Mouse (Mus musculus) cerebellum, postnatal 25 days (tissue): ENCODE measurements around the gene Fhl2.

Experiments used
- DNase-seq, 2 experiments: peaks; one replicate each; pipeline ENCODE4 v3.0.0; 2021; ENCODE audit warnings: mixed read lengths in 2 of 2

The Fhl2 gene

DNA sequence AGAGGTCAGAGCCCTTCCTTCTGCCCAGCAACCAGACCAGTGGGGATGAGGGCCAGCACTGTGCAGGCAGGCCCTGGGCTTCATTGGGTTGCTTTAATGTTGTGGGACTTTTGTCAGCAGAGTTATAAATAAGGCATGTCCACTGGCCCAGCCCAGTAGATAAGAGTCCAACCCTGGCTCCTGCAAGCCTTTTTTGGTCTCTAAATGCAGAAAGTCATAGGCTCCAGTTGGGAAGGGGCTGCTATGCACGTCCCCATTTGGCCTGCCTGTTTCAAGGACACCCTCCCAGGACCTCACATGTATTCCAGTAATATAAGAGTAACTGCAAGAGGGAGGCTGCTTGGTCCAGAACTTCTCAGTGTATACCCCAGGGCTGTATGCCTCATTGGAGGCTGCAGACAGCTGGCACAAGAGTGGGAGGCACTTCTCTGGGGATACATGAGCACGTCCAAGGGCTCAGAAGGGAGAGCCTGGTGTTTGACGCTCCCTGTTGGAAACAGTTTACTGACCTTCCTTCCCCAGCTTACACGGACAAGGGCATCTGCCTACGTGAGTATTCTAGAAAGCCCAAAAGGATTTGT is at the start of gene Fhl2:
Fhl2 (minus strand) TSS at position 324 of the 581 bp plus-strand sequence.
- DNase-seq: no peak

DNA sequence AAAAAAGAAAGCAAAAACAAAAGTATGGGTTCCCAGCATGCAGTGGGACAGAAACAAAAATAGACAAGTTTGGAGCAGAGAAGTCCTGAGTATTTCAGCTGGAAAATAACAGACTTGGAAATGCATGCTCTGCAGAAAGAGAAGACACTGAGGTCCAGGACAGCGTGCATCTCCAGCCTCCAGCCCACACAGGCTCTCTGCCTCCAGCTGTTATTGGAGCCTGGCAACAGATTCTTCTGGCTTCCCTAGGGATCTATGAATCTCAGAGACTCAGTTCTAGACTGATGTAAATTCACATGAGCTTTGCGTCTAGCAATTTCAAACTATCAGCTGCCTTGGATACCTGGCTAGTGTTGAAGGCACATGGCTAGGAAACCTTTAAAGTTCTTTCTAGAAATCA is 48.2 kb upstream of the Fhl2 start:
- no peak for DNase-seq

DNA sequence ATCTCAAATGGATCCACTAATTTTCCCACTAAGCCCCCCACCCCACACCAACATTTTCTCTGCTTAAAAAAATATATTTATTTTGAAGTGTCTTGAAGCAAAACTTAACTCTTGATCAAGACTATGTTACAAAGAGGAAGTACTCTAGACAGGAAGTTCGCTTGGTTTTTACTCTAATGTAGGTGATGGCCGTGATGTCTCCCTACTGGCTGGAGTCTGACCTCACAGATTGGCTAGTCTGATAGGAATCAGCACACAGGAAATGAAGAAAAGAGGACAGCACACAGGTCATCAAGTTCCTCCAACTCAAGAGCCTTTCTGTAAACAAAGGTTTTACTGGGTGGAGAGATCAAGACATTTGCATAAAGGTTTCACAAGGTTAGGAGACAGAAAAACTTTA is 44.4 kb upstream of the Fhl2 start:
- DNase-seq: no peak

DNA sequence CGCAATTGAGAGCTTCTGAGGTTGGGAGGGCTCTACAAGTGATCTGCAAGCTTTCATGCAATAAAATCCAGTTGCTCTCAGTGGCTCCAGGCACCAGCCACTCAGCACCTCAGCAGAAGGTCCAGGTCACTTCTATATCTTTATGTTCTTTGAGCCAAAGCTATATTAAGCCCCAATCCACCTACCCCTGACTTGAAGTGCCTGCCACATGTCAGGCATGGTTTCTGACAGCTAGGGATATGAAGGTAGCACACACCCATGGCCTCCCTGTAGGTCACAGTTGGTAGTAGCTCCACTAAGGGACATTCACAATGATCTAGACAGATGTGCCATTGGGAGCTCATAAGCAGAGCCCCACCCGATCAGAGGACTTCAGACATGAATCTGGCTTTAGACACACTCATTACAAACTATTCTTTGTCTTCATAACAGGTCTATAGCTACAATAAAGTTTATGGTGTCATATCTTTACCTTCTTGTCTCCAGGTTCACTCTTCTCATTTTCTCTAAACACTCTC is 43.1 kb upstream of the Fhl2 start:
- no peak for DNase-seq

DNA sequence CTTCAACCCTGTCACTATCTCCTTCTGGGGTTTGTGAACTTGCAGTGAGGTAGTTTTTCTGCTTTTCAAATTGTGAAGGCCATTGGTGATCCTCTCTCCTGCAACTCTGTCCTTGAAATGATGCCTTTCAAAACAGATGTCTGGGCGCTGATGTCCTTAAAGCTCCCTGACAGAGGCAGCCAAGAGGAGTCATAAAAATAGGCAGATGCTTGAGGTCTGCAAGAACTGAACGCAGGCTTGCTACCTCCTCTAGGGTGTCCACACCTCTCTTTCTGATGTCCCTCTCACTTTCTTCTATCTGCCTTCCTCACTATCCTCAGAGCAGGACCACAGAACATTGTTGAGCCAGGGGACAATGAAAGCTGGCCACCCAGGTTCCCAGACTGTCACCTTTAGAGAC is 41.7 kb upstream of the Fhl2 start:
- no peak for DNase-seq

DNA sequence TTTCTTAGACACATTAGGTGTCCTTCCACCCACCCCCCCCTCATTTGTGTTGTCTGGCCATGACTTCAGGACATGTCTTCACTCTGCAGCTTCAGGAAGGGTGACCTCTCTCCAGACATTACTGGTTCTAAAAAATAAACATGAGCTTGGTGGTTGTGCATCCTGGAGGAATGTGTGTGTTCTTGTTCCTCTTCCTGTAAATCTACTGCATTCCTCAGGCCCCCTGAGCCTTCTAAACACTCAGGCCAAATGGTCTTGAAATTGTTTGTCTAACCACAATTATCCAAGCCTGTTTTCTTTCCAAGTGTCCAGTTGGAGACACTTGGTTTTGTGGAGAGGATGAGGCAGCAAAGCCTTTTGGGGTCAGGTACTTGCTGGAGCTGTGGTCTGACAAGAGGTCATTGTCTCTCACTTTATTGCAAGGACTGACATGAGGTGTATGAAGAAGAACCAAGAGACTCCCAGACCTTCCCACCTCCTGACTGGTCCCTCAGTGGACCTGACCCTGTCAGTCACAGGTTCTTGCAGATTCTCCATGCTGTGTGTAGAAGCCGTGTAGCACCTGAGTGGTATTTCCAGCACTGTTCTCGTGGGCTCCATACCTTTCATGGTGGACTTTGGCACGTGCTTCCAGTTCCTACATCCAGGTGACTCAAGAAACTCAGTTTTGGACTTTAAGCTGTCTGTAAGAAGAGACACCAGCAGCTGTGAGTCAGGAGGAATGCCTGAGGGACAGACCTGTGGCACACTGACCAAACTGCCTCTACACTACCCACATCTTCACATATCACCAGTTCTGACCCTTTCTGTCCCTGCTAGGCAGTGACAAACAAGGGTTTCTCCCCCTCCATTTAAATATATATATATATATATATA is 40.8 kb upstream of the Fhl2 start:
- no peak for DNase-seq

DNA sequence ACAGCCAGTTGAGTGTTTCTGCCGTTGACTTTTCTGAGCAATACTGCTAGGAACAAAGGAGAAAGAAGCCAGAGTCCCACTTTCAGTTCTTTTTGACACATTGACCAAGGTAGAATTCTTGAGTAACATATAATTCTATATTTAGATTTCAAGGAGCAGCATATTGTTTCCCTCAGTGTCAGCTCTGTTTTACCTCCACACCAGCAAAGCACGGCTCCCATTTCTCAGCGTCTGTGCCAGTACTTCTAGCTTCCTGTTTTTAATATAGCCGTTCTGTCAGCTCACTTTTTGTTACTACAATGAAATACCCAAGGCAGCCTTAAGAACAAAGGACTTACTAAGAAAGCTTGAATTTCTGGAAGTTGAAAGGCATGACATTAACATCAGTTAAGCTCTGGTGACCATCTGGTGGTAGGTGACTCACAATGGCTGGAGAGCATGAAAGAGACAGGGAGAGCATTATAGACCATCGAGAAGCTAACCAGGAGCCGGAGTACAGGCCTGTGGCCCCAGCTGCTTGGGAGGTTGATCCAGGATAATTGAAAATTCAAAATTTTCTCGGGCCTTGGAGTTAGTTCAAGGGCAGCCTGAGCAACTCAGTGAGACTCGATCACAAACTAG is 28.9 kb upstream of the Fhl2 start:
- no peak for DNase-seq

DNA sequence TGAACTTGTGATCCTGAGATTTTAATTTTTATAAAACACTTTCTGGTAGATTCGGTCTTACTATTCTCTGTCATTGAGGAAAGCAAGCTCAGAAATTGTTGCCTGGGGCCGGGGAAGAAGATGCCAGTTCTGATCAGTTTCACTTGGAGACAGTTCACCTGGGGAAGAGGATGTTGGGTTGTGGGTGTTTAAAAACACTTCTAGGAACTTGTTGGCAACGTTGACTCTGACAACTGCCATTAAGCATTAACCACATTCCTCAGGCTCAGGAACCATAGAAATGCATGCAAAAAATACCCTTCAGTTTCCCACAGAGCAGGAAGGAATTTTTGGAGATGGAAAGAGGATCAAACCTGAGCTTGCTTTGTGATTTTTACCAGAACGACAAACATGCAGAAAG is 28.2 kb upstream of the Fhl2 start:
- DNase-seq: no peak

DNA sequence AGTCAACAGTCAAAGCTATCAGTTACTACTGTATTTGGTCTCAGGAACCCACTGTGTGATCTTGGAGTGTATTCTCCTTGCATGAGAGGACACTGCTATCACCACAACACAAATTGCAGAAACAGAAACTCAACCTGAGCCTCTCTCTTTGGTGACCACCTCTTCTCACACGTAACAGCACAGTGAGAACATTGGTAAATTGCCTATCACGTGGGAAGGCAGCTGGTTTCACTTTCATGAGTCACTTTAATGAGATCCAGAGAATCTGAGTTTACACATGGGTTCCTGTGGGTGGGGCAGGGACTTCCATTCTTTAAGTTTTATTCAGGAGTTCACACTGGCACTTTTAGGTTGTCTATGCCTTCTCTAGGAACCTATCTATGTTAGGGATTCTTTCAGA is 27.4 kb upstream of the Fhl2 start:
- DNase-seq: no peak

DNA sequence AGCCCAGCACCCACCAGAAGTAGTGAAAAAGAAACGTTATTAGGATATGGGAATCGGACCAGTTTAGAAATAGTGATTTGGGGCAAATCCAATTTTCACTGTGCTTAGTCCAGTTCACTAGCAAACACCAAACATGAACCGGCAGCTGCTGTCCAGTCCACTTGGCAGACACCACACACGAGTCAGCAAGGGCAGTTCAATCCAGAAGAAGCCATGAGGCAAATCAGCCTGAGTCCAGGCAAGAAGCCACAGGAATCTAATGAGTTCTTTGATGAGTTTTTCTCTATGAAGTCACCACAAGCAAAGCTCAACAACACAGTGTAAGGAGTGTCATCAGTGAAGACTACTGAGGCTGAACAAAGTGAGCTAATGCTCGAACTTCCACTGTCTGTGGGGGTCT is 26.3 kb upstream of the Fhl2 start:
- DNase-seq: no peak

DNA sequence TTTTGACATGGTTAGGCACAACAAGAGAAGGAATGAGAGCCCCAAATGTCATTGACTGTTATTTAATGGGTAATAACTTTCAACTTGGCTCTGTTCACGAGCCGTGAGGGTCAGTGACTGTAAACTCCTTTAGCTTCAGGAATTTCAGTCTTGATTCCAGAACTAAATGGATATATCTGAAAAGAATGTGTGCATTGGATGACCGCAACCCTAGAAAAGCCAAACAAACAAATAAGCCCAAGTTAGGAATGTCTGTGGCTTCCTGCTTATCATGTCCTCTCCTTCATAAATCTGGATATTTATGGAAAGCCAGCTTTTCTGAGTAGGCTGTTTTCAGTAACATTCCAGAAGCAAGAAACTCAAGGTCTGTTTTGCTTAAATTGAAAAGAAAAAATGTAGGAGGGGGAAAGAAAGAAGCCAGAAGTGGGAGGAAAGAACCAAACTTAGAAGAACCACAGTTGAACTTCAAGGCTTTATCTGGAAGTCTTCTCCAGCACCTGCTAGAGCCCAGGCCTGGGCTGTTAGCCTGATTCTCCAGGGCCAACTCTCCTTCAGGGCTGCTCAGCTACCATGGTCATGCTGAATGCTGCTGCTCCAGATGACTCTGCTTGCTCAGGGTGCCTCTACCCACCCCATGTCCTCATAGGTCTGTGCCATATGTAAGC is 21.4 kb upstream of the Fhl2 start:
- DNase-seq: no peak

DNA sequence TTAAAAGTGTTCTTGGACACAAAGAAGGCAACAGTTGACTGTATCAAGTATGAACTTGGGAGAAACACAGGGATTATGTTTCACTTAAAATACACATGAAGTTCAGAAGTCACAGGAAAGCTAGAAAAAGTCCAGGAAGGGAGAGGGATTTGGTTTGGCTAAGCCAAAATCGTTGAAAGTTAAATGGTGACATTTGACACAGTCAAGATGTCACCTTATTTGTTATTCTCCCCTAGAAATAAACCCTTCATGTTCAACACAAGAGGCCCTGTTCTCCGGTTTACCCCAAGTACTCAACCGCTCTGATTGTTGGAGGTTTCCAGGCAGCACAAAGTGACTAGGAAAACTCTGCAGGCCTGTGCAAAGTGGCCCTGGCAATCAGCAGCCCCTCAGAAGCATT is 18.8 kb upstream of the Fhl2 start:
- DNase-seq: no peak

DNA sequence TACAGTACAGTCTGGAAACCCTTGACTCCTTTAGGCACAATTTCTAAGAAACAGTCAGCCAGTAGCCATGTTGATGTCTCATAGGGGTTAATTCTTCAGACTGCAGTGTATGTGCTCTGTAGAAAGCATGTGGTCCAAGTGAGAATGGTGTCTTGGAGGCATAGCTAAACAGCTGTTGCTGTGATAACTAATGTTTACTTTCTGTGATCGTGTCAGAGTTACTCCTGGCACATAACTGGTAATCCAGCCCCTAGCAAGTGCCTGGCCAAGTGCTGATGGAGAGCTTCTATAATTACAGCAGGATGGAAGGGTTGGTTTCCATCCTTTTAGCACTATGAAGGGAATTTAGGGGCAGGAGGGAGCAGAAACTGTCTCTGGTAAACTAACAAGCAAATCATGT is 14.5 kb upstream of the Fhl2 start:
- DNase-seq: no peak

DNA sequence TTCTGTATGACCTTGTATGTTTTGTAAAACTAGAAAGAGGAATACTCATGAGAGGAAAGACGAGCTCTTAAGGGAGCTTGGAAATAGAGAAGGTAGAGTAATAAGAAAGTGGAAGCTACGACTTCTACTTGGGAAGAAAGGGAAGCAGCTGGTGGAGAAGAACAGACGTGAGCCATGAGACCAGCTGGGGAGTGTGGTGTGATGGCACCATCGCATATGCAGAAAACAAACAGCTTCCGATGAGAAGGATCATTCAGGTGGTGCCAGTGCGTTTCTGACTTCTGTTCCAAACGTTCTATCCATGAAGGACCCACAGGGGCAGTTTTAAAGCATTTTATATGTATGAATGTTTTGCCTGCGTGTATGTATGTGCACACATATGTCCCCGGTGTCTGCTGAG is 13.5 kb upstream of the Fhl2 start:
- DNase-seq: no peak

DNA sequence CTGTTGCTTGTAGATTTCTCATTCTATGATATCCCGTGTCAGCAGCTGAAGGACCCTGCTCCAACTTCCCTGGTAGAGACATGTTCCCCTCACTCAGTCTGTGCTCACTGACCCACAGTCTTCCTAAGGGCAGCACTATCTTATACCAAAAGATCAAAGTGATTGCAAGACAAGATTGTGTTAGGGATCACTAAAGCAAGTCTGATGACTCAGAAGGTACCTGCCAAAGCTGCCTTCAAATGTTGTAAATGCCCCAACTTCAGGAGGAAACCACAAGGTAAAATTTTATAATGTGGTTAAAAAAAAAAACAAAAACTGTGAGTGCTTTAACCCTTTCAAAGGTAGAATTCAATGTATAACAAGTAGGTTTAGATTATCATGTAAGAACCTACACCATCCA is 10.4 kb upstream of the Fhl2 start:
- no peak for DNase-seq

DNA sequence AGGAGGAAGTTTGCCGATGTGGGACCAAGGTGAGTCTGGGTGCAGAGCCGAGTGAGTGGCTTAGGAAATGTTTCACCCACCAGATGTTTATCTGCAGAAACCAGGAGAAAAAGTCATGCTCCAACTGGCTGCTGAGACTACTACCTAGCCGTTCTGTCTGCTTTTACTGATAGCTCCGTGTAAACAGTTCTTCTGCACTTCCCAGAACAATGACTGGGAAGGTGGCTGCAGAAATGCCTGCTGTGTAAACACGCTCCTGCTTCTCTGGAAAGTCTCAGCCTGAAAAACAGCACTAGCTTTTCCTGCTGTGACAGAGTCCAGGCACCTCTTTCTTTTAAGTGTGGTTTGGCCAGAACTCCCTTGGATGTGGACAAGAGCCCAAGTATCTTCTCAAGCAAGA is 6.5 kb upstream of the Fhl2 start:
- DNase-seq: no peak

DNA sequence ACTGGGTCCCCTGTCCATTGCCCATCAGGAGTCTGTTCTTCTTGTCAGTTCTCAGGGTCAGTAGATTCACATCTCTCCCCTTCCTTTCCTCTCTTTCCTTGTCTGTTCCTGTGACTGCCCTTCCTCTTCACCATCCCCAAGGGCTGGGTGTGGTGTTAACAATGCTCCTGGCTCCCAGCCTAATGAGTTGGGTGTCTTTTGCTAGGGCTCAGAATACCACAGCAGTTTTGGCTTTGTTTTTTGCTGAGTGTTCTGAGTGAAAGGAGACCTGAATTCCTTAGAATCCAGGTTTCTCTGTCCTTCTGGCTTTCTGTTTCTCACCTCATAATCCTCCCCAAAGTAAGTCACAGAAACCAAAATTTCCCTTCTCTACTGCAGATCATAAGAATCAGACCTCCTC is 5.4 kb upstream of the Fhl2 start:
- no peak for DNase-seq

DNA sequence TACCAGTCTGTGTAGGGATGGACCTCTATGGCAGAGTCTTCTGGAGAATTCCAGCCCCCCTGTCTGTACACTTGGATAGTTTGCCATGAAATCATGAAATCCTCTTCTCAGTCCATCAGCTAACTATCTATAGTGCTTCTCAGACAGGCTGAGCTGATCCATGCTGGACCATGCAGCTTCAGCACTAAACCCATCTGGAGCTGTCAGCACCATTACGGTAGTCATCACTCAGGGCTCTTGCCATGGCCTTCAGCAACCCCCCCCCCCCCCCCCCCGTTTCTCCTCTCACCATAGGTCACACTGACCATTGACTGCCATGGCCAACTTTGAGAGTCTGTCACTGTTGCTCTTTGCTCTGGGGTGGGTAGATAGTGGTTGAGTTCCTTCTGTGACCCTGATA is 5.0 kb upstream of the Fhl2 start:
- no peak for DNase-seq

DNA sequence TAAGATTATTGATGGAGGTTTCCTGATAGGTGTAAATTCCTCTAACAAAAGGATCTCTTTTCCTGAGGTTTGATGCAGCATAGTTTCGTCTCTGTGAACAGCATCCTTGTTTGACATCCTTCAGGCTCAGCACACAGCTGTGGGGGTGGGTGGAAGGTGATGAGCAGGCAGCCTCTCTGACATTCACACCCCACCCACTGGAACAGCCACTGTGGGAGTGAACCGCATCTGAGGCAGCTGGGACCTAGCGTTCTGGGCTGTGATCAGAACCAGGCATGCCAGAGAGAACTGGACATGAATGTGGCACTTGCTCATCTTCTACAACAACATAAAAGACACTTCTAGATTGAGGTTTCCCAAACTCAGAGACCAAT is 3.1 kb upstream of the Fhl2 start:
- no peak for DNase-seq

DNA sequence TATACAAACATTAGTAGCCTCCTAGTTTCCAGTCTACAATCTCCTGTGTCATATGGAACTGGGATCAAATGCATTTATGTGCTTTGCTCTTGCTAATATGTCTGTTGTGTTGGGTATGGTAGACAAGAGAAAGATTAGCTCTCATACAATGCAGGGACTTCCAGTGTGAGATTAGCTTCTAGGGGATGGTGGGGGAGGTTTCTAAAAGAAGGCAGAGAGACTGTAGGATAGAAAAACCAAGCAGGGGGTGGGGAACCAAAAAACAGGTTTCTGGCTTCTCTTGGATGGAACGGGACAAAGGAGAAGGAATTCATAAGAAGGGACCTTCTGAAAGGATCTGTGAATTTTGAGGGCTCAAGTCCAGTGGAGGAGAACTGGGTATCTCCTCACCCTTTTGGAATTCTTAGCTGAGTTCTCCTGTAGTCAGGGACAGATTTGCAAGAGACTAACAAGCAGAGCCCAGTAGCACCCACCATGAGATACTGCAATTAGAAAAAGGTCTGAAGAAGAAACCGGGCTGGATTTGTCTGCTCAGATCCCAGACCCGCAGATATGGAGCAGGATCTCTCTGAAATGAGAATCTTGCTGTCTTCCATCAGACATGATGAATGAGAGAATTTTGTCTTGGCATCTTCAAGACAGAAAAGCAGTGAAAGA is 2.6 kb upstream of the Fhl2 start:
- DNase-seq: no peak

DNA sequence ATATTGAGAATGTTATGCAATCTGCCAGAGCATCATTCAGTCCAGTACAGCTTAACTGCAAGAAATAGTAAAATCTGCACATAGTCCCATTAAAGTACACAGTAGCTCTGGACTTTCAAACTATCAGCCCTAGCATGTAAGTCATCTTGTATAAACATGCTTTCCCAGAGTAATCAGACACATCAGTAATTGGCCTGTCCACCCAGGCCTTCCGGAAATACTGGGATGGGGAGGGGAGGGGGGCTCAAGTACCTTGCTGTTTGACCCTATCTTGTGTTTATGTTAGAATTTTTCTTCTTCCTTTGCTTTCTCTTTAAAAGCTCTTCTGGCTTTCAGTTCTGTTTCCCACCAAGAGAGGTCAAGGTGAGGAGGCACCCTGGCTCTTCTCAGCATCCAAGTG is 725 bp downstream of the Fhl2 start:
- DNase-seq: no peak

DNA sequence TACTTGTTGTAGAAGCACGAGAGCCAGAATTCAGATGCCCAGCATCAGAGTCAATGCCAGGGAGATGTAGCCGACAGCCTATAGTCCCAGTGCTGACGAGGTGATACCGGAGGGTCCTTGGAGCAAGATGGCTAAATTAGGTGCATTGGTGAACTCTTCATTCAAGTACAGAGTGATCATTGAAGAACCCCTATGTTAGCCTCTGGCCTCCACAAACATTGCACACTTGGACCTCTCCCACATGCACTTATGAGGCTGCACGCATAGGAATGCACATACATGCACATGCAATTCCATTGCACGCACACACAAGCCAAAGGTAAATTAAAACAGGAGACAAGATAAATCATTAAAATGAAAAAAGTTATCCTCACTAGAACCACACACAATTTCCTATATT is 3.4 kb downstream of the Fhl2 start:
- DNase-seq: no peak

DNA sequence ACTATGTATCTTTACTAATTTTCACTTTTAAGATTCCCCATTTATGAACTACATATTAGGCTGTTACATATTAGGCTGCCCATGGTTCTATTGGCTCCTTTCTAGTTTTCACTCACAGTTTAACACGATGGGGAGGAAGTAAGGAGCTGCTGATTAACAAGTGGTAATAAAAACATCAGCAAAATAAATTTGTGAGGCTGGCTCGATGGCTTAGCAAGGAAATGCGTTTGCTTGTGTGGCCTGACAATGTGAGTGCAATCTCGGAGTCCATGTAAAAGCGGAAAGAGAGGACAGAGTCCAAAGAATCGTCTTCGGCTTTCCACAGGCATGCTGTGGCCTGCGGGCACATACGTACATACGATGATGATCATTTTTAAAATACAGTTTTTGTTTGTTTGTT is 4.3 kb downstream of the Fhl2 start:
- DNase-seq: no peak
